Mouse (Mus musculus): ENCODE results near the gene Kcnd3. TPM values are rescaled to one million over a fixed set of nuclear protein-coding genes. Genes with fewer than 3 reads are reported as not detected.

Kcnd3 gene
- polyA plus RNA-seq, 1 experiment, result 42.2 TPM

DNA sequence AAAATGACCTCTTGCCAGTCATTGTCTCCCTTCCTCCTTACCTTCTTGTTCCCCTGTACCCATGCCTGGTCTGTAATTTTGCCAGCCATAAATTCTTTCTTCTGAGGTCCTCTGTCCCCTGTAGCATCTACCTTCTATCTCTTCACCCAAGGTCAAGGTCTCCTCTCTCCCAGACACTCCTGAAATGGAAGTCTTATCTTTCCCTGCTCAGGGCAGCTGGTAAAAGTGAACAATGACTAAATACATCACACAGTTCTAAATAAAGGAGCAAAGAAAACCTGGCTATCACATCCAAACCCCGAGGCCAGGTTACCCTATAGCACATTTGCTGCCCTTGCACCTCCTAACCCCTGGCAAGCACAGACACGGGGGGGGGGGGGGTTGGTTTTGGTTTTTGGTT is 208.4 kb downstream of the Kcnd3 start:
- no peak for TF ChIP-seq CTCF (IDR thresholded peaks at IDR 0.05; ENCODE audit: insufficient read depth, low read depth, low read length)
- no peak for TF ChIP-seq POLR2A (IDR thresholded peaks at IDR 0.05; ENCODE audit: insufficient read depth, low read depth, low read length)
- no peak overlapping the region for H3K4me3 ChIP-seq (ENCODE audit: insufficient read depth, low read depth, low read length)
- 74% methylated on average over 2 of the region's 2 CpGs for WGBS

DNA sequence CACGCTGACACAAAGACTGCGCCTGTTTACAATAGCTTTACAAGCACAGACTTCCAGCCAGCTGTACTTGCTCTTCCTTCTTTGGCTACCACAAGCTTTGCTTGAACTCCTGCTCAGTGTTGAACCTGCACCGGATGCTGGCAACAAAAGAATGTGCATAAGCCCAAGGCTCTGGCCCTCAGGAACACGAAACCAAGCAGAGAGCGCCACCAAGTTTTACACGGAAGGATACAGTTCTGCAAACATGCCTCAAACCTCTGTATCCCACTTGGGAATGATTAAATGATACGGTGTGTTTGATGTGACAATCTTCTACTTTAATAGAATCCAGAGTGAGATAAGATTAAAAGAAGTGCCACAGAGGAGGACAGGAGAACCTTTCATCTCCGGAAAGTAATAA is 210.9 kb downstream of the Kcnd3 start:
- WGBS, result 80% methylated on average over 8 of the region's 8 CpGs
- Histone ChIP-seq H3K27ac (ENCODE audit: insufficient read depth, low read depth, low read length) (no peak overlapping the region), H3K4me3 (ENCODE audit: insufficient read depth, low read depth, low read length) (no peak overlapping the region), H3K4me1 (ENCODE audit: control insufficient read depth, insufficient read depth, low read length) (peaks cover 3% of the 10 kb centered on the region; the same call in 1 of the 2 replicates)
- no peak for TF ChIP-seq CTCF (IDR thresholded peaks at IDR 0.05; ENCODE audit: insufficient read depth, low read depth, low read length)
- no peak for TF ChIP-seq POLR2A (IDR thresholded peaks at IDR 0.05; ENCODE audit: insufficient read depth, low read depth, low read length)

More for the DNA sequence above, 208.4 kb downstream of the Kcnd3 start:
- no peaks in the 10 kb centered on the region for H3K4me1 ChIP-seq (ENCODE audit: control insufficient read depth, insufficient read depth, low read length)
- H3K27ac ChIP-seq (ENCODE audit: insufficient read depth, low read depth, low read length), result no peak overlapping the region

- peaks cover 6% of the 10 kb centered on the region; the same call in 1 of the 2 replicates for H3K4me1 ChIP-seq (ENCODE audit: control insufficient read depth, insufficient read depth, low read length)
- no peak overlapping the region for H3K4me3 ChIP-seq (ENCODE audit: insufficient read depth, low read depth, low read length)
These were observed 213.1 kb downstream of the Kcnd3 start for GRCm38 (mm10) chr3:105665105-105665765.

GRCm38 (mm10) chr3:105666996-105667523 is 214.9 kb downstream of the Kcnd3 start:
- TF ChIP-seq CTCF (IDR thresholded peaks at IDR 0.05; ENCODE audit: insufficient read depth, low read depth, low read length) (no peak), POLR2A (IDR thresholded peaks at IDR 0.05; ENCODE audit: insufficient read depth, low read depth, low read length) (no peak)
- Histone ChIP-seq H3K4me3 (ENCODE audit: insufficient read depth, low read depth, low read length) (no peak overlapping the region), H3K4me1 (ENCODE audit: control insufficient read depth, insufficient read depth, low read length) (peaks cover 6% of the 10 kb centered on the region; the same call in 1 of the 2 replicates), H3K27ac (ENCODE audit: insufficient read depth, low read depth, low read length) (no peak overlapping the region)
- 72% methylated on average over 4 of the region's 4 CpGs for WGBS

More at GRCm38 (mm10) chr3:105665105-105665765, 213.1 kb downstream of the Kcnd3 start:
- no peak overlapping the region for H3K27ac ChIP-seq (ENCODE audit: insufficient read depth, low read depth, low read length)
- WGBS, result 93% methylated on average over 9 of the region's 9 CpGs
- TF ChIP-seq CTCF (IDR thresholded peaks at IDR 0.05; ENCODE audit: insufficient read depth, low read depth, low read length), result no peak
- TF ChIP-seq POLR2A (IDR thresholded peaks at IDR 0.05; ENCODE audit: insufficient read depth, low read depth, low read length), result no peak

DNA sequence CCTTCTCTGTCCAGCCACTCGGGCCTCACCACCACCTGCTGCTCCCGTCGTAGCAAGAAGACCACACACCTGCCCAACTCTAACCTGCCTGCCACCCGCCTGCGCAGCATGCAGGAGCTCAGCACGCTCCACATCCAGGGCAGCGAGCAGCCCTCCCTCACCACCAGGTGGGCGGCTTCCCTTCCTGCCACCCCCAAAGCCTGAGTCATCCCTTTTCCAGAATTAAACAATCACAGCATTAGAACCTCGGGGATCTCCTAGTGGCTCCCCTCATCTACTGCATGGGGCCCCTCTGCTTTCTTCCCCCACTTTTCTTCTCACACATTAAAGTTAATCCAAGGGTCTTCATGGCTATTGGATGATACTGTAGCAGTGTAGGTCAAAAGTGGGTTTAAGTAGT is 216.0 kb downstream of the Kcnd3 start:
- no peak for TF ChIP-seq POLR2A (IDR thresholded peaks at IDR 0.05; ENCODE audit: insufficient read depth, low read depth, low read length)
- TF ChIP-seq CTCF (IDR thresholded peaks at IDR 0.05; ENCODE audit: insufficient read depth, low read depth, low read length), result no peak
- H3K4me3 ChIP-seq (ENCODE audit: insufficient read depth, low read depth, low read length), result no peak overlapping the region
- 26% methylated on average over 9 of the region's 9 CpGs for WGBS
- H3K27ac ChIP-seq (ENCODE audit: insufficient read depth, low read depth, low read length), result no peak overlapping the region
- peaks cover 6% of the 10 kb centered on the region; the same call in 1 of the 2 replicates for H3K4me1 ChIP-seq (ENCODE audit: control insufficient read depth, insufficient read depth, low read length)

GRCm38 (mm10) chr3:105669776-105670175 is 217.6 kb downstream of the Kcnd3 start:
- H3K27ac ChIP-seq (ENCODE audit: insufficient read depth, low read depth, low read length), result no peak overlapping the region
- WGBS, result 96% methylated on average over 3 of the region's 3 CpGs
- H3K4me3 ChIP-seq (ENCODE audit: insufficient read depth, low read depth, low read length), result no peak overlapping the region
- TF ChIP-seq CTCF (IDR thresholded peaks at IDR 0.05; ENCODE audit: insufficient read depth, low read depth, low read length) (no peak), POLR2A (IDR thresholded peaks at IDR 0.05; ENCODE audit: insufficient read depth, low read depth, low read length) (no peak)
- peaks cover 6% of the 10 kb centered on the region; the same call in 1 of the 2 replicates for H3K4me1 ChIP-seq (ENCODE audit: control insufficient read depth, insufficient read depth, low read length)

DNA sequence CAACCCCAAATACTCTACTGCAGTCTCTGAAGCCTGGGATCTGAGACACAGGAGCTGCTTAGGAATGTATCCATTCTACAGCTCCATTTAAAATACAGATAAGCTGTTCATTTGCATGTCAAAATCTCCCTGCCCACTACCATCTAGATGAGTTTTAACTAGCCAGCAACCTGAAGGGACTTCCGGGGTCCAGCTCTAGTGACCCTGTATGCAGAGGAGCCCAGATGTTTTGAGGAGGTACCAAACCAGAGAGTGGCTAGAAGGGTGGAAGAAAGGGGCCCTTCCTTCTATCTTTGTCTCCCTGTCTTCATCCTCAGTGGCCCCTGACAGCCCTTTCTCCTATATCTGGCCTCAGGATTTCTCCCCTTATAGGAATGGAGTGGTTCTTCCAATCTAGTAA is 218.7 kb downstream of the Kcnd3 start:
- WGBS, result 92% methylated on average over 1 of the region's 1 CpGs
- H3K4me3 ChIP-seq (ENCODE audit: insufficient read depth, low read depth, low read length), result no peak overlapping the region
- H3K27ac ChIP-seq (ENCODE audit: insufficient read depth, low read depth, low read length), result no peak overlapping the region
- peaks cover 6% of the 10 kb centered on the region; the same call in 1 of the 2 replicates for H3K4me1 ChIP-seq (ENCODE audit: control insufficient read depth, insufficient read depth, low read length)
- TF ChIP-seq POLR2A (IDR thresholded peaks at IDR 0.05; ENCODE audit: insufficient read depth, low read depth, low read length) (no peak), CTCF (IDR thresholded peaks at IDR 0.05; ENCODE audit: insufficient read depth, low read depth, low read length) (no peak)

DNA sequence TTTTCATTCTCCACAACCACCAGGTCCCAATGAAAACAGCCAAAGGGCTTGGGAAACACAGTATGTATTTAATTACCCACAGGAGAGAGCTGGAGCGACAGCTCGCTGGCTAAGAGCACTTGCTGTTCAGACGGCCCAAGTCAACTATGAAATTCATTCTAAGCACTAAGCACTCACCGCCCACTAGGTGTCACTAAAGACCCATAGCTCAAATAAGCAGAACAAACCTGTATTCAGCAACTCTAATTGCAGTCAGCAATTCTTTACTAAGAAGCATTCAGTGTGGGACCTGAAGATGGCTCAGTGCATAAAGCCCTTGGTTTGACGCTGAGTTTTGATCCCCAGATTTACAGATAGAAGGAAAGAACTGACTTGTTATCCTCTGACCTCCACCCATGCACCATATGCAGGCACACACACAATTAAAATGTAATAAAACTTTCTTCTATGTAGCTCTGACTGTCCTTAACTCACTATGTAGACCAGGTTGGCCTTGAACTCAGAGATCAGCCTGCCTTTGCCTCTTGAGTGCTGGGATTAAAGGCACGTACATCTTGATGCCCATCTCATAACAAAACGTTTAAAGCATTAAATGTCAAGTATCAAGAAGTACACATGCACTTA is 222.6 kb downstream of the Kcnd3 start:
- Histone ChIP-seq H3K4me1 (ENCODE audit: control insufficient read depth, insufficient read depth, low read length) (no peaks in the 10 kb centered on the region), H3K27ac (ENCODE audit: insufficient read depth, low read depth, low read length) (no peak overlapping the region), H3K4me3 (ENCODE audit: insufficient read depth, low read depth, low read length) (no peak overlapping the region)
- WGBS, result 20% methylated on average over 7 of the region's 7 CpGs
- TF ChIP-seq CTCF (IDR thresholded peaks at IDR 0.05; ENCODE audit: insufficient read depth, low read depth, low read length), result no peak
- no peak for TF ChIP-seq POLR2A (IDR thresholded peaks at IDR 0.05; ENCODE audit: insufficient read depth, low read depth, low read length)

- 35% methylated on average over 2 of the region's 2 CpGs for WGBS
- no peak overlapping the region for H3K4me3 ChIP-seq (ENCODE audit: insufficient read depth, low read depth, low read length)
- no peak overlapping the region for H3K27ac ChIP-seq (ENCODE audit: insufficient read depth, low read depth, low read length)
- TF ChIP-seq CTCF (IDR thresholded peaks at IDR 0.05; ENCODE audit: insufficient read depth, low read depth, low read length) (no peak), POLR2A (IDR thresholded peaks at IDR 0.05; ENCODE audit: insufficient read depth, low read depth, low read length) (no peak)
- H3K4me1 ChIP-seq (ENCODE audit: control insufficient read depth, insufficient read depth, low read length), result no peaks in the 10 kb centered on the region
These were observed 223.8 kb downstream of the Kcnd3 start for GRCm38 (mm10) chr3:105675932-105676331.

Data from olfactory bulb, adult 2 months (tissue).